Mouse (Mus musculus) heart, postnatal 0 days (tissue): Measurements from ENCODE around the gene Kdm2a. TPM values are rescaled to one million over a fixed set of nuclear protein-coding genes. Genes with fewer than 3 reads are reported as not detected.
A peak's percentile ranks its signal among the peaks of the same experiment; 100 is the strongest.

Experiments used
- ATAC-seq: fragments of 200-750 bp; cut with Nextera tagmentation; 2 replicates; pipeline ENCODE4 v1.8.0; 2017; ENCODE audit warnings: low read depth, moderate number of reproducible peaks, moderate library complexity; ENCODE audit not compliant: insufficient read depth
- DNase-seq: peaks from one replicate; pipeline ENCODE4 v3.0.0-alpha.2; 2016; ENCODE audit warnings: low spot score
- H3K27ac ChIP-seq: fragments of 300-500 bp; sonication (generic); 2 replicates; pipeline ENCODE4 v1.5.1; 2014; ENCODE audit warnings: low read depth, mild to moderate bottlenecking
- H3K27me3 ChIP-seq: fragments of 300-500 bp; sonication (generic); 2 replicates; pipeline ENCODE4 v1.6.1; 2014; ENCODE audit warnings: low read length, mixed read lengths; ENCODE audit not compliant: control insufficient read depth, insufficient read depth
- H3K36me3 ChIP-seq: fragments of 300-500 bp; sonication (generic); replicated peaks from 2 replicates; pipeline ENCODE4 v1.6.1; 2014; ENCODE audit warnings: low read length, mixed read lengths; ENCODE audit not compliant: control insufficient read depth, insufficient read depth
- H3K4me1 ChIP-seq: fragments of 300-500 bp; sonication (generic); 2 replicates; pipeline ENCODE4 v1.6.1; 2014; ENCODE audit warnings: antibody characterized with exemption; ENCODE audit not compliant: control insufficient read depth, insufficient read depth
- H3K4me2 ChIP-seq: fragments of 300-500 bp; sonication (generic); 2 replicates; pipeline ENCODE4 v1.6.1; 2014; ENCODE audit warnings: low read depth, mild to moderate bottlenecking, low read length, moderate library complexity
- H3K4me3 ChIP-seq: fragments of 300-500 bp; sonication (generic); 2 replicates; pipeline ENCODE4 v1.5.1; 2014; ENCODE audit warnings: low read depth, low read length
- H3K9ac ChIP-seq: fragments of 300-500 bp; sonication (generic); replicated peaks from 2 replicates; pipeline ENCODE4 v1.6.1; 2014; ENCODE audit warnings: low read depth, low read length, mixed read lengths
- H3K9me3 ChIP-seq: fragments of 300-500 bp; sonication (generic); replicated peaks from 2 replicates; pipeline ENCODE4 v1.6.1; 2016; ENCODE audit warnings: low read length; ENCODE audit not compliant: control insufficient read depth
- CTCF ChIP-seq: IDR thresholded peaks from 2 replicates; pipeline ENCODE4 v1.5.1; 2016; ENCODE audit warnings: antibody characterized with exemption, control low read depth, low read depth
- EP300 ChIP-seq: IDR thresholded peaks from 2 replicates; pipeline ENCODE4 v1.6.1; 2016; ENCODE audit warnings: antibody characterized with exemption, low read depth
- WGBS: fragments of 180-500 bp; shearing (Covaris S2); extraction: QIAGEN DNeasy Blood & Tissue Kit; methylation state at CpG from one replicate; pipeline ENCODE4 v1.1.7; 2014; 5-methylcytosine and 5-hydroxymethylcytosine counted together
- polyA plus RNA-seq: library from polyadenylated mRNA; unstranded; fragments of >200 nt; fragmentation: Nextera tagmentation; extraction: Ambion mirVana; gene quantifications from 2 replicates; pipeline ENCODE4 v1.2.1, GENCODE M21; 2015
- total RNA-seq: library from RNA; depleted of rRNA; stranded (reverse); fragments of >200 nt; gene quantifications from 2 replicates; pipeline ENCODE4 v1.2.3, GENCODE M21; 2014; ENCODE audit warnings: low replicate concordance

Gene Kdm2a
- total and polyA plus RNA-seq, 2 experiments from 2014 or later: 15.7 to 65.3 TPM

GRCm38 (mm10) chr19:4317181-4317580 is 80.9 kb downstream of the Kdm2a start:
- Histone ChIP-seq H3K36me3 (peaks cover 62% of the 10 kb centered on the region), H3K4me3 (no peak overlapping the region), H3K9ac (no peak overlapping the region), H3K27ac (no peak overlapping the region), H3K27me3 (no peaks in the 10 kb centered on the region), H3K4me2 (no peak overlapping the region), H3K9me3 (no peaks in the 10 kb centered on the region), H3K4me1 (peaks cover 8% of the 10 kb centered on the region; the same call in 1 of the 2 replicates)
- ATAC-seq (no peak), DNase-seq (no peak)
- TF ChIP-seq CTCF (no peak), EP300 (no peak)
- WGBS: 80% methylated on average over 3 of the region's 3 CpGs

GRCm38 (mm10) chr19:4315223-4315944 is 82.7 kb downstream of the Kdm2a start:
- H3K9ac ChIP-seq: no peak overlapping the region
- DNase-seq: peak; percentile 82
- ATAC-seq: peak; percentile 87
- no peak overlapping the region for H3K4me3 ChIP-seq
- H3K27ac ChIP-seq: peak overlapping the region; percentile 62
- H3K36me3 ChIP-seq: peaks cover 44% of the 10 kb centered on the region
- no peaks in the 10 kb centered on the region for H3K9me3 ChIP-seq
- H3K27me3 ChIP-seq: no peaks in the 10 kb centered on the region
- 46% methylated on average over 6 of the region's 6 CpGs for WGBS
- TF ChIP-seq CTCF (no peak), EP300 (no peak)
- H3K4me2 ChIP-seq: no peak overlapping the region
- H3K4me1 ChIP-seq: peaks cover 8% of the 10 kb centered on the region; the same call in 1 of the 2 replicates

- Histone ChIP-seq H3K27ac (no peak overlapping the region), H3K36me3 (0 out of 2 replicates have a peak, but pooled peaks cover 5% of the 10 kb centered on the region), H3K9me3 (no peaks in the 10 kb centered on the region), H3K9ac (no peak overlapping the region), H3K4me3 (no peak overlapping the region), H3K4me1 (no peaks in the 10 kb centered on the region), H3K4me2 (no peak overlapping the region), H3K27me3 (no peaks in the 10 kb centered on the region)
- ATAC-seq (no peak), DNase-seq (peak; percentile 82)
- peak; percentile 85 for TF ChIP-seq CTCF
- no peak for TF ChIP-seq EP300
Measured at GRCm38 (mm10) chr19:4309776-4310185, 88.3 kb downstream of the Kdm2a start.

- WGBS: 92% methylated on average over 4 of the region's 4 CpGs
- no peak for DNase-seq
- H3K9me3 ChIP-seq: no peaks in the 10 kb centered on the region
- no peak overlapping the region for H3K4me2 ChIP-seq
- TF ChIP-seq EP300 (no peak), CTCF (no peak)
- no peak overlapping the region for H3K27ac ChIP-seq
- H3K9ac ChIP-seq: no peak overlapping the region
- H3K4me1 ChIP-seq: no peaks in the 10 kb centered on the region
- ATAC-seq: no peak
- no peak overlapping the region for H3K4me3 ChIP-seq
- H3K36me3 ChIP-seq: 0 out of 2 replicates have a peak, but pooled peaks cover 5% of the 10 kb centered on the region
- no peaks in the 10 kb centered on the region for H3K27me3 ChIP-seq
Measured at GRCm38 (mm10) chr19:4309302-4309701, 88.8 kb downstream of the Kdm2a start.

- Histone ChIP-seq H3K9me3 (no peaks in the 10 kb centered on the region), H3K4me2 (peak within 1 kb of the TSS; percentile 92), H3K9ac (peak within 1 kb of the TSS; percentile 90), H3K36me3 (no peaks in the 10 kb centered on the region), H3K4me1 (peaks cover 29% of the 10 kb centered on the region), H3K27ac (peak within 1 kb of the TSS; percentile 80), H3K27me3 (no peaks in the 10 kb centered on the region), H3K4me3 (peak within 1 kb of the TSS; percentile 84)
- WGBS: under 1% methylated on average over 28 of the region's 46 CpGs
- ATAC-seq (peak; percentile 84), DNase-seq (peak; percentile 55)
- TF ChIP-seq CTCF (peak; percentile 53), EP300 (no peak)
Measured at GRCm38 (mm10) chr19:4306190-4306577, 91.9 kb downstream of the Kdm2a start, which contains the start of gene Grk2. TSS of gene Grk2 (minus strand) at chr19:4306222.
